Mouse (Mus musculus): Measurements from ENCODE around the gene Olfr71.

The Olfr71 gene

DNA sequence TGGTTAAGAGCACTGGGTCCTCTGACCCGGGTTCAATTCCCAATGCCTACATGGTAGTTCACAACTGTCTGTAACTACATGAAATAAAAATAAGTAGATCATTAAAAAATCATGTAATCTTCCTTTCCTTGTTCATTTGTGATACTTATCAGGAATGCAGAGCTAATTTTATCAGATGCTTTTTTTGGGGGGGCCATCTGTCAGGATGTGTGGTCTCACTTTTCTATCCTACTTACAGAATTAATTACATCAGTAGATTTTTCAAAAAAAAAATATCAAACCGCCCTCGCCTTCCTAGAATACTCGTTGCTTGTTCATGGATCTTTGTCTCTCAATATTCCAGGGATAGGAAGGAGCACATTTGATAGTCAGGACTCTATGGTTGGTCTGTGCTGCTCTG is 12.1 kb upstream of the Olfr71 start:
- in situ Hi-C loops (cut with MboI; ENCODE audit: low pct_unique_long_range_greater_than_20kb in 1 of 2, low sequenced_read_pairs in 2 of 2, unreplicated experiment in 1 of 2) = no loop called here

GRCm38 (mm10) chr4:43720491-43721228 is 10.6 kb upstream of the Olfr71 start:
- in situ Hi-C loops (cut with MboI; ENCODE audit: low pct_unique_long_range_greater_than_20kb in 1 of 2, low sequenced_read_pairs in 2 of 2, unreplicated experiment in 1 of 2) = no loop called here

GRCm38 (mm10) chr4:43713652-43714219 is 3.7 kb upstream of the Olfr71 start:
- in situ Hi-C loops (cut with MboI; ENCODE audit: low pct_unique_long_range_greater_than_20kb in 1 of 2, low sequenced_read_pairs in 2 of 2, unreplicated experiment in 1 of 2) = no loop called here

DNA sequence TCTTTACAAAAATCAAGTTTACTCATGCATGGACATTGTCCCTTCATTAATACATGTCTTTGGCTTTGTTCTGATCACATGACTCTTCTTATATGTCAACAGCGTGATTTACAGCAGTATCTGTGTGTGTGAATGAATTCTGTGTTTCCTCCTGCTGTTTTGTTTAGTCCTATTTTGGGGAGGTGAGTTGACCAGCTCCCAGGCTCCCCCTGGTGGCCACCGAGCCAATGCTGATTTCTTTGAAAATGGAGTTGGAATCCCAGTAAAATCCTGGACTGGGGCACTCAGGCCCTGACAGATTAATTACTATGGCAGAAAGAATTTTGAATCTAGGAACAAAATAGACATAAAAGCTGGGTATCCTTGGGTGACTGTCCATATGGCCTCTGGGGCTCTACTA is 1.8 kb upstream of the Olfr71 start:
- in situ Hi-C loops (cut with MboI; ENCODE audit: low pct_unique_long_range_greater_than_20kb in 1 of 2, low sequenced_read_pairs in 2 of 2, unreplicated experiment in 1 of 2) = no loop called here

- in situ Hi-C loops (cut with MboI; ENCODE audit: low pct_unique_long_range_greater_than_20kb in 1 of 2, low sequenced_read_pairs in 2 of 2, unreplicated experiment in 1 of 2) = no loop called here
Measured at GRCm38 (mm10) chr4:43705991-43706390, 4.1 kb downstream of the Olfr71 start.

- in situ Hi-C loops (cut with MboI; ENCODE audit: low pct_unique_long_range_greater_than_20kb in 1 of 2, low sequenced_read_pairs in 2 of 2, unreplicated experiment in 1 of 2) = no loop called here
Measured at GRCm38 (mm10) chr4:43703851-43704250, 6.2 kb downstream of the Olfr71 start.

GRCm38 (mm10) chr4:43703439-43703838 is 6.6 kb downstream of the Olfr71 start:
- in situ Hi-C loops (cut with MboI; ENCODE audit: low pct_unique_long_range_greater_than_20kb in 1 of 2, low sequenced_read_pairs in 2 of 2, unreplicated experiment in 1 of 2) = no loop called here

- in situ Hi-C loops (cut with MboI; ENCODE audit: low pct_unique_long_range_greater_than_20kb in 1 of 2, low sequenced_read_pairs in 2 of 2, unreplicated experiment in 1 of 2) = no loop called here
Measured at GRCm38 (mm10) chr4:43700707-43701106, 9.3 kb downstream of the Olfr71 start, which contains the start of gene Olfr70. Gene Olfr70 (minus strand): TSS chr4:43700807.

- in situ Hi-C loops (cut with MboI; ENCODE audit: low pct_unique_long_range_greater_than_20kb in 1 of 2, low sequenced_read_pairs in 2 of 2, unreplicated experiment in 1 of 2) = no loop called here
Measured at GRCm38 (mm10) chr4:43696561-43696960, 13.5 kb downstream of the Olfr71 start.

DNA sequence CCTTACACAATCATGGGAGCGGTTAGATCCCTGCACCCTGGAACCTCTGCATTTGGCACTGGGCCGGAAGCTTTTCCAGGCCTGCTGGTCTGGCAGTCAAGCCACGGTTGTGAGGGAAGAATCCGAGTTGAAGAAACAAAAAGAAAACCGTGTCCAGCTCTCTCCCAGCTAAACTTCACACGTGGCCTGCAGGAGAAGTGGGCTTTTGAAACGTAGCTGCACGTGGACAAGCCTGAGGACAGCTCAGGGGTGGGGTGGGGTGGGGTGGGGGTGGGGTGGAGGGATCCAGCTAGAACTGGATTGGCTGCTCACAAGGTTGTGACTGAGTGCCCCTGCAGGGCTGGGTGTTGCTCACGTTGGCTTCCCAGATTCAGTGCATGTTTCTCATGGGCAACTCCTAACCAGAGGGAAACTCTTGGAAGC is 14.8 kb downstream of the Olfr71 start:
- in situ Hi-C loops (cut with MboI; ENCODE audit: low pct_unique_long_range_greater_than_20kb in 1 of 2, low sequenced_read_pairs in 2 of 2, unreplicated experiment in 1 of 2) = no loop called here

DNA sequence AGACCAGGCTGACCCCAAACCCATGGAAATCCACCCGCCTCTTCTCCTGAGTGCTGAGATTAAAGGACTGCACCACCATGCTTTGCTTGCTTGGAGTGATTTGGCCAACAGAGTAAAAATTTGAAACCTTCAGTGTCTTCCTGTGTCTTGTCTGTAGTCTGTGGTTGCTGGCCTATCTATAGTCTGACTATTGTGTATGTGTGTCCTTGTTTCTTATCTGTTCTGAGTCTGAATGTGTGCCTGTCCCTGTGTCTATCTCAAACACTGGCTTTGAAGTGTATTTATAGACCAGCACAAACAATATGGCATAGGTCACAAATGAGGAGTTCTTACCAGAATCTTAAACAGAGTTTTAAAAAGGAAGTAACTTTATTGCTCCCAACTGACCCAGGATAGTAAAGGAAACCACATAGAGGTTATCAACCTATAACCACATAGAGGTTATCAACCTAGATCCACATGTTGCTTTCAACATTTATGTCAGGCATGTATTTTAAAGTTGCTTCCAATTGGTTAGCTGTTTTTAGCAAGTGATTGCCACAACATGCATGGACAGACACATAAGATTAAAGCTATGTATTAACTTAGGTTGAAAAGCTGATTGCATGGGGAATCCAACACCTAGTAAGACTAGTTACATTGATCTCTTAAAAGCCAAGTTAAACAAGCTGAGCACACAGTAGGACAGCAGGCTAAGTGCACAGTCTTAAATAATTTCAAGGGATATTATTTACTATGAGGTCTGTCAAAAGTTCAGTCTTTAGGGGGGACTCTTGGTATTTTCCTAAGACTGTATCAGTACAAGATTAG is 15.4 kb downstream of the Olfr71 start:
- in situ Hi-C loops (cut with MboI; ENCODE audit: low pct_unique_long_range_greater_than_20kb in 1 of 2, low sequenced_read_pairs in 2 of 2, unreplicated experiment in 1 of 2) = no loop called here

DNA sequence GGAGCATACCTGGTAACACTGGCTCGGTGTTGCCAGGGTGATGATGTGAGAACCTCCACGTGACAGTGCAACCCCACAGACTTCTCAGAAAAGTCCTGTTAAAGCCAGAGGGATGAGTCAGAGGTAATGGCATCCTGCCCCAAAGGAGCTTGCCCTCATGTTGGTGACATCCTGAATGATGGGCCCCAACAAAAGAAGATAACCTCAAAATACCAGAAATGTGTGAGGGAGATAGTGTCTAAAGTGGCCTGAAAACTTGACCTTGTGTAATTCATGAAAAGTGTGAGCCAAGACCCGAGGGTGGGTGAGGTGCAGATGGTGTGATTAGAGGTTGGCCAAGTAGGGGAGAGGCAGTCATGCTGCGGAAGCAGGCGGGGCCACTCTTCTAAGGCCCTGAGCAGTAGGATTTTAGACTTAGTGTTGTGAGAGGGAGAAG is 16.2 kb downstream of the Olfr71 start:
- in situ Hi-C loops (cut with MboI; ENCODE audit: low pct_unique_long_range_greater_than_20kb in 1 of 2, low sequenced_read_pairs in 2 of 2, unreplicated experiment in 1 of 2) = no loop called here

- in situ Hi-C loops (cut with MboI; ENCODE audit: low pct_unique_long_range_greater_than_20kb in 1 of 2, low sequenced_read_pairs in 2 of 2, unreplicated experiment in 1 of 2) = no loop called here
Measured at GRCm38 (mm10) chr4:43691026-43691425, 19.0 kb downstream of the Olfr71 start.

GRCm38 (mm10) chr4:43690021-43690420 is 20.0 kb downstream of the Olfr71 start:
- in situ Hi-C loops (cut with MboI; ENCODE audit: low pct_unique_long_range_greater_than_20kb in 1 of 2, low sequenced_read_pairs in 2 of 2, unreplicated experiment in 1 of 2) = no loop called here

DNA sequence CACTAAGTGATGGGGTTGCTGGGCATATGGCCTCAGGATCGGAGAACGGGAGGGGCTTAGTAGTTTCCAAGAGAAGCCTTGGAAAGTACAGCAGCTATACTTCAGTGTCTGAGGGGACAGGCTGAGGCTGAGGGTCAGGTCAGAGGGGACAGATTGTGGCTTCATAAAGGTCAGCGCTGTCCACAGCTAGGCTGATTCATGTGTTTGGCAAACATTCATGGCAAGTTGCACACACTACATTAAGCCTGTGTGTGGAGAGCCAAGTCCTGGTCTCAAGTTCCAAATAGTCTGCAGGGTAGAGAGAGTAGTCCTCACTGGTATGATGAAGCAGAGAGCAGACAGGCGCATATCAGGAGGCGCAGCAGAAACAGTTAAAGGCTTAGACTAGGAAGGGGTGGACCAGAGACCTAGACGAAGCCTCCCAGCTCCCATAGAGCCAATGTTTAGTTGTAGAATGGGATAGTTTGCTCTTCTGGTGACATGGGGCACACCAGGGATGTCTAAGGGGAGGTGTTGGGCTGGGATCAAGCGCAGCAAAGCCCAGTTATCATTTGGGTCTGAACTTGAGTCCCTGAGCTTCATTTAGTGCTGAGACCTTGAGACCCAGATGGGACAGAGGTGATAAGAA is 30.5 kb downstream of the Olfr71 start:
- in situ Hi-C loops (cut with MboI; ENCODE audit: low pct_unique_long_range_greater_than_20kb in 1 of 2, low sequenced_read_pairs in 2 of 2, unreplicated experiment in 1 of 2) = no loop called here

DNA sequence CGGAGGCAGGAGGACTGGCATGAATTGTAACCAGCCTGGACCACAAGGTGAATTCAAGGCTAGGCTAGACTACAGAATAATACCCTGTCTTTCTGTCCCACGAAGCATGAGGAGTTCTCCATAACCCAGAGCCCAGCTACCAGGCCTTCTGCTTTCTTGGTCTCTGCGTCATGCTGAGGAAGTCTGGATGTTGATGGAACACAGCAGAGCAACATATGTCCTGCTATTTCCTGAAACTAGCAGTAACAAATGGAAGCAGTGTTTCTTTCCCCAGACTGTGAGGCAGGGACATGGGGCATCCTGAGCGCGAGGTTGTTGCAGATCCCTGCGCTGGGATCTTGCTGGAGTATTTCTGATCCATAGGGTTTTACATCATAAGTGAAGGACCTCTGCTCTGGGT is 31.5 kb downstream of the Olfr71 start:
- in situ Hi-C loops (cut with MboI; ENCODE audit: low pct_unique_long_range_greater_than_20kb in 1 of 2, low sequenced_read_pairs in 2 of 2, unreplicated experiment in 1 of 2) = no loop called here

DNA sequence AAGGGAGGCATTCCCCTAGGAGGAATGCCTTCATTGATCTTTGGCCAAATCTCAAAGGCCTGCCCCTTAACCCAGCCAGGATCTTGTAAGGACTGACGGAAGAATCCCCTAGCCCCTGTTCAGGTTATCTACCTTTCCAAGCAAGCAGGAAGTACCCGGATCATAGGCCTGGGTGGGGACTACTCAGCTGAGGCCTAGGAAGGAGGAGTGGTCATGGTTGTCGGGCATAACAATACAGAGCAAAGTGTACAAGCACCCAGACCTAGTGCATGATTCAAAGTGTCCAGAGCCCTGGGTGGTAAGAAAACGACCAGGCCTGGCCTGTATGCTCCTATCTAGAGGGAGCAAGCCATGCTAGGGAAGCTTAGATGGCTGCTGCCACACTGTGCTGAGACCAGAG is 34.4 kb downstream of the Olfr71 start:
- in situ Hi-C loops (cut with MboI; ENCODE audit: low pct_unique_long_range_greater_than_20kb in 1 of 2, low sequenced_read_pairs in 2 of 2, unreplicated experiment in 1 of 2) = no loop called here

GRCm38 (mm10) chr4:43674974-43675373 is 35.1 kb downstream of the Olfr71 start:
- in situ Hi-C loops (cut with MboI; ENCODE audit: low pct_unique_long_range_greater_than_20kb in 1 of 2, low sequenced_read_pairs in 2 of 2, unreplicated experiment in 1 of 2) = no loop called here

DNA sequence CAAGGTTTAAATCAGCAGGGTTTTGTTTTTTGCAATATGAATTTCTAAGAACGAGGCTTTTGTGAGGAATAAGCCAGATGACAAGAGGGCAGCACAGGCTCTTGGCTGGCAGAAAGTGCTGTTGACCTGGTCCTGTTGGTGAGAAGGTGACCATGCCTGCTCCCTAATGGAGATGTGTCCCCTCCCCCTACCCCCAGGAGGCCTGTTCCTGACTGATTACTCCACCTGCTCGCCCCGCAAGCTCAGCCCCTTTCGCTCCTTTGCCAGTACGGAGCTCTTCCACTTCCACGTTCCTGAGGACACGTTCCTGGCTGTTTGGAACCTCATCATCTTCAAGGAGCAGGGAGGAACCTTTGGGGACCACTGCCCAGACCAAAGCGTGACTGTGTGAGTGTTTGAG is 36.4 kb downstream of the Olfr71 start:
- in situ Hi-C loops (cut with MboI; ENCODE audit: low pct_unique_long_range_greater_than_20kb in 1 of 2, low sequenced_read_pairs in 2 of 2, unreplicated experiment in 1 of 2) = no loop called here
